8 mouse cellular contexts compared by ENCODE assay signal in the genomic region with DNA sequence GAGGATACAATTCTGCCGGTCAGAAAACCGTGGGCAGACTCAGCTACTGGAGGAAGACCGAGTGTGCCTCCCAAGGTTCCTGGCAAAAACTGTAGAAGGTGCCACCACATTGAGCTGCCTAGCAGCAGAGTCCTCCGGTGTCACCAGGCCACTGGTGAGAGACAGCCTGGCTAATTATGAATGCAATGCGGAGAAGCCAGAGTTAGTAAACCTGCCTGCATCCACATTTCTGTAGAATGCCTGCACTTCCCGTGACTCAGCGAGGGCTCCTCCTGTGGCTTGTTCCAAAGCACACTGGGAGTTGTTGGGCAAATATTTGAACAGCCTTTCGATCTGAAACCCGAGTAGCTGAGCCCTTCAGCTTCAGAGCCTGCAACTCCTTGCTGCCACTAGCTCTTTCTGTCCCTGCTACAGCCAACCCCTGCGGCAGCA. TPM values are rescaled to one million over a fixed set of nuclear protein-coding genes. Genes with fewer than 3 reads are reported as not detected.
DNase-seq lines count a peak whose midpoint lies in the region; ATAC-seq and TF ChIP-seq lines count a peak whose summit lies in the region.

No protein-coding gene starts in this region.

- DNase-seq in monocyte, adult 2 months (ENCODE audit: low read depth in 1 of 2, low spot score in 2 of 2) = peak; percentile 17 to 23
- peak; percentile 77 for DNase-seq in cerebellum, adult 9-11 months
- DNase-seq in gastrocnemius, postnatal 14 days = peak; percentile 57
- DNase-seq in liver, embryonic 11.5 days (ENCODE audit: low spot score) = no peak
- DNase-seq in midbrain, postnatal 0 days (ENCODE audit: low spot score) = peak; percentile 49
- no peak for DNase-seq in spleen, postnatal 10 days (ENCODE audit: low spot score in 2 of 2)

- 0 out of 2 replicates have a peak overlapping the region, but pooled peaks have one; percentile 41 for H3K9ac ChIP-seq in intestine, postnatal 0 days (ENCODE audit: low read depth, low read length)
- H3K9ac ChIP-seq in liver, embryonic 11.5 days (ENCODE audit: low read depth, low read length) = no peak overlapping the region
- H3K9ac ChIP-seq in midbrain, postnatal 0 days (replicated peaks; ENCODE audit: low read length, poor library complexity, severe bottlenecking) = no peak overlapping the region

- ATAC-seq in monocyte, adult 5-6 weeks (replicated peaks; ENCODE audit: insufficient number of reproducible peaks, low FRiP score, low TSS enrichment, poor library complexity, severe bottlenecking) = no peak
- ATAC-seq in intestine, postnatal 0 days = peak; percentile 62; the same call in 1 of the 2 replicates
- peak; percentile 55 for ATAC-seq in liver, embryonic 11.5 days (replicated peaks; ENCODE audit: low FRiP score)
- no peak for ATAC-seq in midbrain, postnatal 0 days (ENCODE audit: low FRiP score)

- no peaks in the 10 kb centered on the region for H3K9me3 ChIP-seq in intestine, postnatal 0 days (ENCODE audit: control insufficient read depth)
- no peaks in the 10 kb centered on the region for H3K9me3 ChIP-seq in liver, embryonic 11.5 days (ENCODE audit: control insufficient read depth, low read length)
- no peaks in the 10 kb centered on the region for H3K9me3 ChIP-seq in midbrain, postnatal 0 days (ENCODE audit: low read length)

- peak overlapping the region; percentile 58 for H3K27ac ChIP-seq in intestine, postnatal 0 days (ENCODE audit: low read depth, low read length)
- peak overlapping the region; percentile 83 for H3K27ac ChIP-seq in liver, embryonic 11.5 days (ENCODE audit: low read depth, low read length)
- H3K27ac ChIP-seq in midbrain, postnatal 0 days (ENCODE audit: low read depth, low read length) = peak overlapping the region; percentile 33; the same call in 1 of the 2 replicates

- peak overlapping the region; percentile 20 for H3K4me3 ChIP-seq in intestine, postnatal 0 days (ENCODE audit: low read depth, low read length)
- H3K4me3 ChIP-seq in liver, embryonic 11.5 days (ENCODE audit: low read depth, low read length) = no peak overlapping the region
- H3K4me3 ChIP-seq in midbrain, postnatal 0 days (ENCODE audit: low read depth, low read length) = no peak overlapping the region

- intact Hi-C loops in gastrocnemius, postnatal 14 days (cut with DNase I; ENCODE audit: low total_unique reads) = no loop called here

- H3K4me2 ChIP-seq in intestine, postnatal 0 days (replicated peaks; ENCODE audit: low read depth) = peak overlapping the region; percentile 61
- peak overlapping the region; percentile 75 for H3K4me2 ChIP-seq in liver, embryonic 11.5 days
- peak overlapping the region; percentile 20; the same call in 1 of the 2 replicates for H3K4me2 ChIP-seq in midbrain, postnatal 0 days (ENCODE audit: low read depth, low read length, poor library complexity, severe bottlenecking)

- peak; percentile 27; the same call in 1 of the 2 replicates for TF ChIP-seq CTCF in intestine, postnatal 0 days (IDR thresholded peaks at IDR 0.05; ENCODE audit: low read depth)
- TF ChIP-seq CTCF in midbrain, postnatal 0 days (IDR thresholded peaks at IDR 0.05) = no peak

- no peaks in the 10 kb centered on the region for H3K36me3 ChIP-seq in intestine, postnatal 0 days (ENCODE audit: control insufficient read depth, insufficient read depth)
- H3K36me3 ChIP-seq in liver, embryonic 11.5 days (ENCODE audit: control insufficient read depth, insufficient read depth, low read length) = no peaks in the 10 kb centered on the region
- H3K36me3 ChIP-seq in midbrain, postnatal 0 days (ENCODE audit: insufficient read depth, low read length) = no peaks in the 10 kb centered on the region

- H3K27me3 ChIP-seq in intestine, postnatal 0 days (replicated peaks; ENCODE audit: control insufficient read depth, insufficient read depth, low read length) = no peaks in the 10 kb centered on the region
- H3K27me3 ChIP-seq in liver, embryonic 11.5 days (replicated peaks; ENCODE audit: control insufficient read depth, insufficient read depth, low read length) = no peaks in the 10 kb centered on the region
- no peaks in the 10 kb centered on the region for H3K27me3 ChIP-seq in midbrain, postnatal 0 days (ENCODE audit: insufficient read depth, low read length)

- peaks cover 9% of the 10 kb centered on the region; the same call in 1 of the 2 replicates for H3K4me1 ChIP-seq in intestine, postnatal 0 days (replicated peaks; ENCODE audit: control insufficient read depth, insufficient read depth, low read length)
- H3K4me1 ChIP-seq in liver, embryonic 11.5 days (replicated peaks; ENCODE audit: control insufficient read depth, insufficient read depth, low read length) = peaks cover 27% of the 10 kb centered on the region
- H3K4me1 ChIP-seq in midbrain, postnatal 0 days (ENCODE audit: insufficient read depth, low read length) = no peaks in the 10 kb centered on the region

- 25% methylated on average over 10 of the region's 10 CpGs for WGBS in intestine, postnatal 0 days
- WGBS in liver, embryonic 11.5 days = 22% methylated on average over 10 of the region's 10 CpGs
- WGBS in midbrain, postnatal 0 days = 28% methylated on average over 10 of the region's 10 CpGs

RNA-seq across cellular contexts. Expression of a gene that starts 45.6 kb away (rescaled TPM):
- 10.9 to 19.7 TPM (median 14.9 TPM) in 3 replicates for total RNA-seq in monocyte, adult 5-6 weeks (2017)
- total RNA-seq in gastrocnemius, postnatal 14 days (2021) = 1 to 10 TPM; 3.7 to 4.1 TPM
- 17.5 and 19.4 TPM in 2 replicates for polyA plus RNA-seq in intestine, postnatal 0 days (2015; fragmentation: Nextera tagmentation; extraction: Ambion mirVana)
- polyA plus RNA-seq in liver, embryonic 11.5 days (2014; fragmentation: Nextera tagmentation; extraction: Ambion mirVana) = 32.5 and 32.6 TPM in 2 replicates
- total RNA-seq in midbrain, postnatal 0 days (2014; rRNA removed) = 7.5 and 9.4 TPM in 2 replicates
- 32.2 and 32.5 TPM in 2 replicates for polyA plus RNA-seq in midbrain, postnatal 0 days (2015; fragmentation: Nextera tagmentation; extraction: Ambion mirVana)

Comparison
In these comparisons a context has a peak if more than half of its experiments do, and no peak if none do; other contexts are left out.
1. DNase-seq: peak in monocyte, adult 2 months (2 of 2), cerebellum, adult 9-11 months (single experiment), gastrocnemius, postnatal 14 days (single experiment) and midbrain, postnatal 0 days (single experiment); none in liver, embryonic 11.5 days (single experiment) and spleen, postnatal 10 days (0 of 2).
2. ATAC-seq: peak in intestine, postnatal 0 days (single experiment) and liver, embryonic 11.5 days (single experiment); none in monocyte, adult 5-6 weeks (single experiment) and midbrain, postnatal 0 days (single experiment).
3. H3K27ac ChIP-seq: peak in every context shown above with its lines; median percentile 83 in liver, embryonic 11.5 days; 58 in intestine, postnatal 0 days; 33 in midbrain, postnatal 0 days.
4. H3K4me2 ChIP-seq: peak in every context shown above with its lines; median percentile 75 in liver, embryonic 11.5 days; 61 in intestine, postnatal 0 days; 20 in midbrain, postnatal 0 days.